Mouse (Mus musculus): ENCODE data around the gene Gm28079. TPM values are rescaled to one million over a fixed set of nuclear protein-coding genes. Genes with fewer than 3 reads are reported as not detected.
"Not testable (repeated sequence)": the region's sequence is repeated elsewhere in the genome, so short reads cannot be mapped to it uniquely, and the experiment has no call there.

The Gm28079 gene
- not detected for total RNA-seq (2021)

- DNase-seq (ENCODE audit: extremely low spot score in 1 of 2, low spot score in 2 of 2); intact Hi-C loops (cut with DNase I): not testable (repeated sequence)
Observed at GRCm38 (mm10) chrY:70014799-70015198, at the start of gene Gm28079. Gm28079 (minus strand) TSS chrY:70014899.

Data from left cerebral cortex, postnatal 10 days (tissue).